Mouse (Mus musculus) frontal cortex, postnatal 36 days (tissue): Measurements from ENCODE around the gene Plekhd1.

Source experiments
- DNase-seq, 2 experiments: peaks; one replicate each; pipeline ENCODE4 v3.0.0; 2022; ENCODE audit warnings: low spot score in 2 of 2

Plekhd1 gene

DNA sequence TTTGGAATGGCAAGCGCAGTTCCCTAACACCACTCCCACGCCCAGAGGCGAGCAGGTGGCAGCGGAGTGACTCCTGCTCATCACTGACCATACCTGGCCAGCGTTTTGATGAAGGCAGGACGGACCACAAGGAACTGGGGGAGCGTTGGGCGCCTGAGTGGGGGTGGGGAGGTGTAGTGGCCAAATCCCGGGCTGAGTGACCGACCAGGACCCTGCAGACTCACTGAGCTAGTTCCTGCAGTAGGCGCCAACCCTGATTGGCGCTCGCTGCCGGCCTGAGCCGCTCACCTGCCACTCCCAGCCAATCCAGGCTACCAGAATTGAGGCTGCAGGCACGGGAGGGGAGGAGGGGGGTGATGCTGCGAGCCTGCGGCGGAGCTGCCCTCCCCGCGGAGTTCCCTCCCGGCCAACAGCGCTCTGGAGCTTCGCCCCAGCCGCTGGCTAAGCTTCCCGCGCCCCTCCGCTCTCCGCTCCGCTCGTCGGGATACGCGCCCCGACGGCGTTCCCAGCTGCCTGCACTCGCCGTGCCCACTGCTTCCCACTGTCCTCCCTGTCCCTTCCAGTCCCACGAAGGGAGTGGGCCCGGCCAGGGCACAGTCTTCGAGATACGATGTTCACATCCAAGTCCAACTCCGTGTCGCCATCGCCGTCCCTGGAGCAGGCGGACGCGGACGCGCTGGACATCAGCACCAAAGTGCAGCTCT lies at the start of gene Plekhd1:
Plekhd1 (plus strand) TSS at position 323 of the 704 bp plus-strand sequence.
- peak in 1 of 2 experiments; percentile 27 for DNase-seq

DNA sequence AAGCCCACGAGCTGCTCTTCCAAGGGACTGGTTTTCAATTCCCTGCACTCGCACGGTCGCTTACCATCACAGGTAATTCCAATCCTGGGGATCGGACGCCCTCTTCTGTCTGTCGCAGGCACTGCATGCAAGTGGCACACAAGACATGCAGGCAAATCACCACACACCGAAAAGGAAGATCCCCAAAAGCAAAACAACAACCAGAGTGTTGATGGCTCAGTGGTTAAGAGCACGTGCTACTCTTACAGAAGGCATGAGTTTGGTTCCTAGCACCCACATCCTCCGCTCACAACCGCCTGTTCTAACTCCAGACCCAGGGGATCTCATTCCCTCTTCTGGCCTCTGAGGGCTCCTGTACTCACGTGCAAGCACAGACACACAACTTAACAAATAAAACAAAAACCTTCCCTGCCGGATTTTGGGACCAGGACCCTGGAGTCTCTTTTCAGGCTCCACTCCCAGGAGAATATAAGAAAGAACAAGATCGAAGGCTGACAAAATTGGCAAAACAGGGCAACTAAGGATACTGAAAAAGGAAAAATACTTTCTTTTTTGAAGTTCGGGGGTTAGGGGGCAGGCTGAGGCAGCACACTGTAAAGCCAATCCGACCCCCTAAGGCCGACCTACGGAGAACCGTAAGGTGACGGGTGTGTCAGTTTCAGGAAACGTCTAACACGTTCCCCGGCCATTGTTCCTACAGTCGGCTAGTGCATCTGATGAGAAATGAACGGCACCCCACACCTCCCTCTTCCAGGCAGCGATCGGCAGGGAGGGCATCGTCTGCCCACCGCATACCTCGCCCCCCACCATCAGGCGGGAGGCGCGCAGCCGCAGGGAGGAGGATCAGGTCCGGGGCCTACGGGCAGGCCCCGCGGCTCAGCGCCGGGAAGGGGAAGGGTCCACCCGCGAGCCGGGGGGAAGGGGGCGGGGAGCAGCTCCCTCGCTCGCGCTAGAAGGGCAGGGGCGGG lies 49.4 kb upstream of the Plekhd1 start:
- DNase-seq: peak; percentile 15 to 35

DNA sequence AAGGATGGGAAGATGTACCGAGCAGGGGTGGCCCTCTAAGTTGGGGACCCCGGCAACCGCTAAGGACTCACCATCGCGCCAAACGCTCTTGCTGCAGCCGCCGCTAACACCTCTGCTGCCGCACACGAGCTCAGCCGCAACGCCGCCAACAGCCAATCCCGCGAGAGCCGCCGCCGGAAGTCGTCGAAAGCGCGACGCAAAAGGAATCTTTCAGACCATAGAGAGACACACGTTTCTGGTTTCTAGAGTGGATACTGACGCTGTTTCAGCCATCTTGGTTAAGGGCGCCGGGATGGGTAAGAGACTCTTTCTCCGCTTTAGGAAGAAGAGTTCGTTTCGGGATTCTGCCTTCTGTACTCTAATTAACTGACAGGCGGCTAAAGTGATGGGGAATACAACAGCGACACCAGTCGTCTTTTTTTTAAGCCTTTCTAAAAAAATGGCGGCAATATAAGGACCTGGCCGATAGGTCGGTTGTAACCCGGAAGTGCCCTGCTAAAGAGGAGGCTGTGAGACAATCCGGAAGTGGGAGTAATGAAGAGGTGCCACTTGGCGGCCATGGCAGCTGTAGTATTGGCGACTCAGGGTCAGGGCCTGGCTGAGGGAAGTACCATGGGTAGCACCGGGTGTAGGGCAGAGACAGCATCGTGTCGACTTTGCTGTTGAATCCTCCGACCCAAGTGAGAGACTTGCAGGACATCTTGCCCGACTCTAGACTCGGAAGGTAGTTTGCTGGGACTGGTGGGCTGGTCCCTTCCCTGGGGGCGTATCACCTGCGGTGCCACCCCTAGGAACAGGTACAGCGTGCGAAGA lies 48.5 kb upstream of the Plekhd1 start, which contains the start of the genes Slc39a9 and Erh:
Slc39a9 (plus strand) TSS at position 191 of the 813 bp plus-strand sequence.
Erh (minus strand) TSS at position 649 of the 813 bp plus-strand sequence.
- peak; percentile 95 to 97 for DNase-seq

DNA sequence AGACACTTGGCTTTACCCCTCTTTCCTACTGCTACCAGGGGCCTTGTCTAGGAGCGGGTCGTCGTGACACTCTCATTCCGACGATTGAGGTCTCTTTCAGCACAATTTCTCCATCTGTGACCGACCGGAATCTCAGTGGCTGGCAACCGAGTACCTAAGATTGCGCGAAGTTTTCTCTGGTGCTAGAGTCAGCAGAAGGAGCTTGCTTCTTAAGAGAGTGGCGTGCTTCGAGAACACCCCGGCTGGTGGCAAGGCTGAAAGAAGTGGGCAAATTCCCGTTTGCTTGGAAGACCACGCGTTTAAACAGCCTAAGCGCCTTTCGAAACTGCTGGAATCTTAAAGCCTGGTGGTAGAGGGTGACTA lies 47.9 kb upstream of the Plekhd1 start:
- peak in 1 of 2 experiments; percentile 6 for DNase-seq

DNA sequence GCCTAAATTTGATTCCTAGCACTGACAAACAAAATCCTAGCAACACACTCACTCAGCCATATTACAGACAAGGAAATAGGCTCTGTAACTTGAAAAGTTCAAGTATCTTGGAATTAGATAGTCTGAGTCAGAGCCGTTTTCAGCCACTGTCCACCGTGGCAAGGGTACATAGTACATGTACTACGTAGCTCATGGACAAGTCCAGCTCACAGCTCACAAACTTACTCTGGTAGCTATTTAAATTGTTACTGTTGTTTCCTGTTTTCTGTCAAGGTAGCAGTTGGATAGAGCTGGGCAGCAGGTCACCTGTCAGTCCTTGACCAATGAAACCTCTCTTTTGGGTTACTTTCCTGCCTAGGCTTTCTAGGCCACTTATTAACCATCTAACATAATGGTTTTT lies 46.0 kb upstream of the Plekhd1 start:
- no peak for DNase-seq

DNA sequence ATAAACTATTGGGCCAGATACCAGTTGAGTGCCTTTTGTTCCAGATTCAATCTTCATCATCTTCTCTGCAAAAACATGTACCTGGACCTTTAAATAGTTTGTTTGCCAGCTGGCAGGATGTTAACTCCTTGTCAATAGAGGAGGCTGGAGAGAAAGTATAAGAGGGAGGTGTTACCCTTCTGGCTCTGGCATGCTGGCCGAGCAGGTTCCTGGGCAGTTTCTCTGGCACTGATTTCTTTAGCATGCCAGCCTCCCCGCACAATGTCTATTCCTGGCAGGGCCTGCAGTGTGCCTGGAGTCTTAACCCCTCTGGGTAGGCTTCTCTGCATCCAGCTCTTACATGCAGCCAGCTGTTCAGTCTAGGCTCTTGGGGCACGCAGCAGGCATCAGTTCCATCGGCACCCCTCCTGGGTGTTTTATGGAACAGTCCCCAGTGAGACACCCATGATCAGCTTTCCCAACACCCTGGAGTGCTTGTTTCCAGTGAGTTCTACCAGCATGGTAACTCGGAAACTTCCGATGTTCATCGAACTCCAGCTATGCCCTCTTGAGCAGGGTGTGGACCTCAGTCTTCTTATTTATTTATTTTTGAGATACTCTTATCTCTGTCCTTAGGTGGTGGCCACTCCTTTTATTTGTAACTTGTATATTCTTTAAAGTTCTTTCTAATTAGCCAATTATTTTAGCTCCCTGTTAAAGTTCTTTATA lies 38.3 kb upstream of the Plekhd1 start:
- DNase-seq: no peak

DNA sequence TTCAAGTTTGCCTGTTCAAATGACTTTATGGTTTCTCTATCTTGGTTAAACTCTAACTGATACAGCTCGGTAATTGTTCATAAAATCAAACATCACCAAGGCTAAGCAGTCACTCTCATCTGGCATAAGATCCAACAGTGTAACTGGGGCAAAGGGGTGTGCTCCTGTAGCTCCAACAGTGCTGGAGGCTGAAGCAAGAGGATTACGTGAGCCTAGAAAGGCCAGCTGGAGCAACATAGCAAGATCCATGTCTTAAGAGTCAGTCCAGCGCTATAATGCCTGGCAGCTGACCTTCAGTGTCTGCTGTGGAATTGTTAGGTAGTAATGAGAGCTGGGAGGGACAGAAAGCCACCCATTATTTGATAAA lies 37.7 kb upstream of the Plekhd1 start:
- DNase-seq: no peak

DNA sequence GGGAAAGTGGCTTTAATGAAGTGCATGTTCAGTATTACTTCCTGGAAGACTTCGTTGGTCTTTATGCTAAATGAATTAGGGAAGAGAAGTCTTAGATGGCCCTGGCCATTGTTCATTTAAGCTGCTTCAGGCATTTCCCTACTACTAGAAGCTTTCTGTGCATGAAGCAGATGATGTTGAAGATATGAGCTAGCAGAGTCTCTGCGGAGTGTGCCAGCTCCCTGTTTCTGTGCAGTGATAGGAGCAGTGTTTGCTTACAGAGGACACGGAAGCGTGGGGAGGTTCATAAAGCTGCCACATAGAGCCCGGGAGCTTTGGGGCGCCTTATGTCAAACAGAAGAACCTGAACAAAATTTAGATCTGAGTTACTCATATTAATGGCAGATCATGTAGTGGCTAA lies 33.7 kb upstream of the Plekhd1 start:
- DNase-seq: no peak

DNA sequence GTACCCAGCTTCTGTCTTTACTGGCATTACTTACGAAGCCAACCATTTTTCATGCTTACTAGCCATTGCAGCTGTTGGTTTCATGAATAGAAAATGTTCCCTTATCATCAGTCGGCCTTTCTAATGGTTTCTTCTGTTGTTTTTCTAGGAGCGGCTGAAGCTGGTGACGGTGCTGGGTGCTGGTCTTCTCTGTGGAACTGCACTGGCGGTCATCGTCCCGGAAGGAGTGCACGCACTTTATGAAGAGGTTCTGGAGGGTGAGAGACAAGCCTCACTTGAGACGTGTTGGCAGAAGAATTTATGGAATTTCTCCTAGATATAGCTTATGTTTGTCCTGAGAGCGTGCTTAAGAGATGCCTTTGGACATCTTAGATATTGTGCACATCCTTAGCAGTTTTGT lies 30.1 kb upstream of the Plekhd1 start:
- no peak for DNase-seq

DNA sequence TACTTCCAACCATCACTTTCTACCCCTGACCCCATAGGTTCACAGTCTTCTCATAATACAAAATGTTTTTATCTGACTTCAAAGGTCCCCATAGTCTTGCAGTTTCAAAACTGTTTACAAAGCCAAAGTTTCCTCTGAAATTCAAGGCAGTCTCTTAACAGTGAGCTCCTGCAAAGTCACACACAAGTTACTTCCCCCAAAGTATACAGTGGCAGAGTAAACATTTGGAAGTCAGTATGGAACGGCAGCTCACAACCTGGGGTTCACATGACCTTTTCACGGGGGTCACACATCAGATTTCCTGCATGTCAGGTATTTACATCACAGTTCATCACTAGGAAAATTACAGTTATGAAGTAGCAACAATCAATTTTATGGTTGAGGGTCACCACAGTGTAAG lies 28.5 kb upstream of the Plekhd1 start:
- no peak for DNase-seq

DNA sequence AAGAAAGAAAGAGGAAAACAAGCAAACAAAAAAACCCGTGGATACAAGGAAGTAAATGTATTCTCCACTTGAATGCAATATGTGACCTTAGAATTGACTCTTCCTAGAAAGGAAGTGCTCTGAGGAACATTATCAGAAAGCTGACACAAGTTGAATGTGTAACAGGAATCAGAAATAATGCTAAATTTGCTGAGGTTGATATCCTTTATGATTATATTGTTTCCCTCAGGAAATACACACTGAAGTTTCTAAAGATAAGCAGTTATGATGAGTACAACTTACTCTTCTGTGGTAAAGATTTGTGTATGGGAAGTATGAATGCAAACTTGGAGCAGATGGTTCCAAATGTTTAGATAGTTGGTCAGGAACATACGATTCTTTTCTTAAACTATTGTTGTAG lies 24.0 kb upstream of the Plekhd1 start:
- DNase-seq: no peak

DNA sequence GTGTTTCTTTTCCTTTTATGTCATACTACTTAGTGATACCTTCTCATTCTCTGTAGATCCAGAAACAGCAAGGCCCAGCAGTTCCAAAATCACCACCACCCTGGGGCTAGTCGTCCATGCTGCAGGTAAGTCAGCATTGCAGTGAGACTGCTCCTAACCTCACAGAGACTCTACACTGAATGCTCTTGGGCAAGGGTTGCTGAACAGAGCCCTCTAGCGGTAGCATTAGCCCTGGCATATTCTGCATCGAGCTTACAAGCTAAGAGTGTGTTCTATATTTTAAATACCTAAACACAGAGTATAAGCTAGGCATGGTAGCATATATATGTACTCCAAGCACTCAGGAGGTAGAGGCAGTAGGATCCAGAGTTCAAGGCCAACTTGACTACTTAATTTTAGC lies 19.2 kb upstream of the Plekhd1 start:
- peak; percentile 49 to 74 for DNase-seq

DNA sequence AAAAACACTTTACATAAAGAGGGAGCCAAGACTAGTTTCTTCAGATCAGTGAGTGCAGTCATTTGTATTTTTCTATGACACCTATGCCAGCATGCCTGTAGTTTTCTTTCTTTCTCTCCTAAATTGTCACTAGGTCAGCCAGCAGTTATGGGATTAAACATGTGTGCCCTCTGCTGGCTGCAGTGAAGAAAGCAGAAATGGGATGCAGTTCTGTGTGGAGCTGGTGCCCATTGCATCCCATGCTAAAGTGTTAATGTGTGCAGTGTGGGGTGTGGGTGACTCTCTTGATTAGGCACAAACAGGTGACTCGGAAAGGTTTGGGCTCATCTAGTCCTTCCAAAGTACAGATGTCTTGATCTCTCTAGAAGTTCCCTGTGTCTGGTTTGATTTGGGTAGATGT lies 11.1 kb upstream of the Plekhd1 start:
- peak in 1 of 2 experiments; percentile 41 for DNase-seq

DNA sequence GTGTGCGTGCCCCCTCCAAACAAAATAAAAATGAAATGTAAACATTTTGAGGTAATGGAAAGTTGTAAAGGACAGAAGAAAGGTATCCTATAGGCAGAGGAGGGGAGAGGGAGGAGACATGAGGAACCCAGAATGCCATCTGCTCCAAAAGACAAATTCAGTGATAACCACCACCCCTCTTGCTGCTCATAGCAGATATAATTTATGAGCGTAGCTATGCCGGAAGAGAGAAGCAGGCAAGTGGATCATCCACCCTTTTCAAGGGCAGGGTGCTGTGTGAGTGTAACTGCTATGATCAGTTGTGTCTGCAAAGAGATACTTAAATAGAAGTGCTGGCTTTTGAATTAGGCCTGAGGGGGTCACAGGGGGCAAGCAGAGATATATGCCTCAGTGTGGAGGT lies 8.8 kb upstream of the Plekhd1 start:
- no peak for DNase-seq

DNA sequence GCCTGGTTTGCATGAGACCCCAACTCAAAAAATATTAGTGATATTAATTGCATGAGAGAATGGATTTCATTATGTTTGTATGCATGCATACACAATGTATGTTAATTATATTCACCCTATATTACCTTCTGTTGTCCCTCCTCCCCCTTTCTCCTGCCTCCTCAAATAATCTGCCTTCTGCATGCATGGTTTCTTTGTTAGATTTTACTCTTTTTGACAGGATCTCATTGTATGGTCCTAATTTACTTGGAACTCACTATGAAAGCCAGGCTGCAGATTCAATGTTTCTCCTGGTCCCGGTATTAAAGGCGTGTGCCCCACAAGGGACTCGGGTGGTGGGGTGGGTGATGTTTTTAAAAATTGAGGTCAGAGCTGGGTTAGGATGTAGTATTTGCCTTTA lies 8.1 kb upstream of the Plekhd1 start:
- DNase-seq: no peak

DNA sequence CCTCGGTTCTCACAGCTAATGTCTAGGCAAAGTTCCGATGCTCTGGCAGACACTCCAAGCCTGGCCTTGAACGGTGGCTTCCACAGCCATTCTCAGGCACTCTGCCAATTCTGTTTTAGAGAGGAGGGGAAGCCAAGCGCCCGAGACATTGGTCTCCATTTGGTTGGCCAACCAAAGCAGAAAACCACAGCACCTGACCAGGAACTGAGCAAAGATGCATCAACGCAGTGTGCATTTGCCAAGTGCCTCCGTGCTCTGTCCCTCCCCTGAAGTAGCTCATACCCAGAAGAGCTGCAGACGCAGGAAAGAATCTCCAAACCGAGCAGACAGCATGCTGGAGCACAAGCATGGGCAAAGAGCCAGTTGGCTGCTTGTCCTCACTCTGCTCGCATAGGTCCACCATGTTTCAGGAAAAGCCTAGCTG lies 4.6 kb upstream of the Plekhd1 start:
- no peak for DNase-seq

DNA sequence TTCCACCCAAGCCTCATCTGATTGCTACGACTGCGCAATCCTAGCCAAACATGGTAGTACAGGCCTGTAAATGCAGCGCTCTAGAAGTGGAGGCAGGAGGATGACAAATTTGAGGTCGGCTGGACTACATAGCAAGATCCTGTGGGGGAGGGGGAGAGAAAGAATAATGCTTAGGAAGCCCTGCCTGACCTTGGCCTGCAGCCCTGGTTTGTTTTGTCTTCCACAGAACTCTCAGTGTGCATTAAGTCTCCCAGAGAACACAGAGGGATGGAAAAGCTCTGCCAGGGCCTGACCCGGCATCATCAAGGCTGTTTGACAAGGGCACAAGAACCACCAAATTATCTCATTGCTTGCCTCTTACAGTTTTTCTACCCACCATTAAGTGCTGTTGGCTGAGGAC lies 2.7 kb upstream of the Plekhd1 start:
- DNase-seq: no peak

DNA sequence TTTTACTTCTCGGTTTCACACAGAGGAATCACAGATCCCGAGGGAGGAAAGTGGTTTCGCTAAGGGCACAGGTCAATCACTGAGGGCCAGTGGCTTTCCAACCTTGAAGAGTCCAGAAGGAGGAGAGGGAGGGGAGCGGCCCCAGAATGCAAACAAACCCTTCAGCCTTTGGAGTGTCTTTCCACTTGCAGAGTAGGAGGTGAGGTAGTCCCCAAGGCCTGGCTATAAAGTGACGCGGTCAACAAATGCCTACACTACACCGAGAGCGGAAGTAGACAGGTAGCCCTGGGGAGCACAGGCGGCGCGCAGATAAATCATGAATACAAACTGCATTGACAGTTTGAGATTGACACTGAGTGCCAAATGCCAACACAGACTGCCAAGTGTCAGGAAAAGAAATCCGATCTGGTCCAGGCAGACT lies 710 bp upstream of the Plekhd1 start:
- no peak for DNase-seq

DNA sequence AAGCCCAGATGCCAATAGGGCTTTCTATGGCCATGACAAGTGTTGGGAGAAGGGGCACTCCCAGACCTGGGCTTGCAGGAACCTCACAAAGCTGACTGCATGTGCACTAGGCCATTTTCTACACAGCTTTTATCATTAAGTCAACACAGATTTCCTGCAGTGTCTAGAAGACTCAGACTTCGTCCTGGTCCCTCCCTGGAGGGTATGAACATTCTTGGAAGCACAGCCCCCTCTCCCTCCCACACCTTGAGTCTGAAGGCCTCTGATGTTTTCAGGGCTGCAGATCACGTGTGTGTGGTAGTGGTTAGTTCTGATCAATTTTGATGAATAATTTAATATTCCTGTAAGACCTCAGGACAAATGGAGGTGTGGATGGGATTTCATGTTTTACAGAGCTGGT lies 1.3 kb downstream of the Plekhd1 start:
- DNase-seq: no peak

DNA sequence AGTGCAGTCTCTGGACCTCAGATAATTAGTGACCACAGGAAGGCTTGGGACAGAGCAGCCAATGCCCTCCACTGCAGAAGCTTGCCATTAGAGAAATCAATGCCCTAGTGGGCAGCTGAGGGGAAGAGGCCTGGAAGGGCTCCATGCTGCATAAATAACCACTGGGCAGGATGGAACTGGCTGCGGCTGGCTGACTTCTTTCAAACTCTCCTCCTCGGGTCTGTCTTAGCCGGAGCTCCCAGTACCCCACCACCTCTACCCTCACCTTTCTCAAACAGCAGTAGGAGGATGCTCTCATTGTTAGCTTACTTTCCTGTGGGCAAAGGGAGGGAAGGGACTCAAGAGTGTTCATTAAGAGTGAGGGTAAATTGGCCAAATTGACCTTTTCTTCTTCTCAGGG lies 2.6 kb downstream of the Plekhd1 start:
- no peak for DNase-seq

DNA sequence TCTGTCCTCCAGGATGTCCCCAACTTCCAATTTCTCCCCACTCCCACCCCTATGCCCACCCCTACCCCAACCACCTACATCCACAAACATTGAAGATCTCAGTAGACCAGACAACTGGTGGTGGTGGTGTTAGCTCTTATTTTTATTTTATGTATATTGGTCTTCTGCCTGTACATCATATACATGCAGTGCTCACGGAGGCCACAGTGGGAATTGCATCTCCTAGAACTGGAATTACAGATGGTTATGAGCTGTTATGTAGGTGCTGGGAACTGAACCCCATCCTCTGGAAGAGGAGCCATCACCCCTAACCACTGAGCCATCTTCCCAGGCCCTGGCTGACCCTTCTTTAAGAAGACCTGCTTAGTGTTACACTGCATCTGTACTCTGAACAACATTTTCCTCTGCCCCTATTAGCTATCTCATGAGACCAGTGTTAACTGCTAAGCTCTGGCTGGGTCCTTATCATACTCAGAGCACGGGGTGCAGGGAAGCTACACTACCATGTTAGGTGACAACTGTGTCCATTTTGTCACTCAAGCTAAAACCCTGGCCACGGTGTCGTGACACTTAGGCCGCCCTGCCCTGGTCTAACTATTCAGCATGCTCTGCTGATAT lies 6.2 kb downstream of the Plekhd1 start:
- no peak for DNase-seq
